Mouse (Mus musculus): ENCODE results near the gene Bbs12. TPM values are rescaled to one million over a fixed set of nuclear protein-coding genes. Genes with fewer than 3 reads are reported as not detected.

Gene Bbs12
- polyA plus RNA-seq, 1 experiment from 2014 or later, result 9.7 TPM

DNA sequence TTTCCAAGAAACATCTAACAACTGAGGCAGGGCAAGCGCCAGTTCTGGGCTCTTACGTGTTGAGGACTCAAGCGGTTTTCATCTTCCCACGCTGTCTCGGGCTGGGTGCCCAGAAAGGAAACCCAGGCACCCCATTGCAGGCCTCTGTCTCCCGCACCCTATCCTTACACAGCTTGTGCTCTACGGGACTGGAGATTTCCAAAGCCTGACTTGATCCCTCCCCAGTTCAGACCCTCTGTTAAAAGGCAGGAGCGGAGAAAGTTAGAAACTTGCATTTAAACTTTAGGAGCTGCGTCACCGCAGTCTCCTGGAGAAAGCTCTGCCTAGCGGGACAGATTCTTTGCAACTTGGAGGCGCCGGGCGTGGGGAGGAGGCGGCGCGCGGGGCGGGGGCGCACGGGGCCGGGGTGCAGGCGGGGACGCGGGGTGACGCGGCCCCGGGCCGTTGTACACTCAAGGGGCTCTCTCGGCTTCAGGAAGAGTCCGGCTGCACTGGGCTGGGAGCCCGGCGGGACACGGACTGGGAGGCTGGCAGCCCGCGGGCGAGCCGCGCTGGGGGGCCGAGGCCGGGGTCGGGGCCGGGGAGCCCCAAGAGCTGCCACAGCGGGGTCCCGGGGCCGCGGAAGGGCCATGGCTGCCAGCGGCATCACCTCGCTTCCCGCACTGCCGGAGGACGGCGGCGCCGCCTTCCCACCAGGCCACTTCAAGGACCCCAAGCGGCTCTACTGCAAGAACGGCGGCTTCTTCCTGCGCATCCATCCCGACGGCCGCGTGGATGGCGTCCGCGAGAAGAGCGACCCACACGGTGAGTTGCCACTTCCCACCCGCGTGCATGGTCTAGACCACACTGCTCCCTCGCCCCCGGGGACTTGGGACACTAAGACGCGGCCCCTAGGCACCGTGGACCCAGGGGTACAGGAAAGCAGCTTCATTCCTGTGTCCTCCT, 36.1 kb downstream of the Bbs12 start, which contains the start of gene Fgf2:
Gene Fgf2, plus strand, starts transcription at position 126 of the 945 bp plus-strand sequence.
- peak within 1 kb of the TSS; percentile 99 for H3K4me2 ChIP-seq (replicated peaks; ENCODE audit: low read depth, low read length)
- peaks cover 7% of the 10 kb centered on the region for H3K27me3 ChIP-seq (ENCODE audit: insufficient read depth, low read length)
- peak within 1 kb of the TSS; percentile 75 for H3K4me3 ChIP-seq (ENCODE audit: low read length)
- peak within 1 kb of the TSS; percentile 84 for H3K9ac ChIP-seq (replicated peaks; ENCODE audit: low read length)
- under 1% methylated on average over 49 of the region's 75 CpGs for WGBS
- no peaks in the 10 kb centered on the region for H3K36me3 ChIP-seq (ENCODE audit: insufficient read depth, low read length)
- peaks cover 12% of the 10 kb centered on the region for H3K4me1 ChIP-seq (ENCODE audit: insufficient read depth, low read length)
- peak within 1 kb of the TSS; percentile 14; the same call in 1 of the 2 replicates for H3K27ac ChIP-seq (ENCODE audit: low read length)
- peak; percentile 71 for ATAC-seq (ENCODE audit: low FRiP score, low TSS enrichment)
- no peaks in the 10 kb centered on the region for H3K9me3 ChIP-seq (ENCODE audit: low read length)

DNA sequence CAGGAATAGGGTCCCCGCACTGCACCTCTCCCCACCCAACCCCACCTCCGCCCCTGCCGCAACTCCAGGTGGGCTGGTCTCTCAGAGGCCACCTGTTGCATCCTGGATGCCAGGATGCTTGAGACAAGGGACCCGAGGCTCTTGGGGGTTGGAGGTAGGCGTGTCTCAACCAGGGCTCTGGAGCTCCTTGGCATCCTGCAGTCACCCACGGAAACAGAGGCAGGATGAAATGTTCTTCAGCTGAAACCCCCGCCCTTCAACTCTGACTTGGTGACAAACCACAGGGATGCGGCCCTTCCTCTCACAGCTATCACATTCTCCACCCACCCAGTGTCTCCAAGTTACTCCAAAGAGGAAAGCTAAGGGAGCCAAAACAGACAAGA, 36.8 kb downstream of the Bbs12 start:
- Histone ChIP-seq H3K4me3 (ENCODE audit: low read length) (peak overlapping the region; percentile 75), H3K9me3 (ENCODE audit: low read length) (no peaks in the 10 kb centered on the region), H3K4me1 (ENCODE audit: insufficient read depth, low read length) (peaks cover 12% of the 10 kb centered on the region), H3K27me3 (ENCODE audit: insufficient read depth, low read length) (peaks cover 7% of the 10 kb centered on the region), H3K36me3 (ENCODE audit: insufficient read depth, low read length) (no peaks in the 10 kb centered on the region), H3K9ac (replicated peaks; ENCODE audit: low read length) (peak overlapping the region; percentile 84), H3K4me2 (replicated peaks; ENCODE audit: low read depth, low read length) (peak overlapping the region; percentile 99), H3K27ac (ENCODE audit: low read length) (no peak overlapping the region; the same call in 1 of the 2 replicates)
- no peak for ATAC-seq (ENCODE audit: low FRiP score, low TSS enrichment)
- 8% methylated on average over 8 of the region's 8 CpGs for WGBS

DNA sequence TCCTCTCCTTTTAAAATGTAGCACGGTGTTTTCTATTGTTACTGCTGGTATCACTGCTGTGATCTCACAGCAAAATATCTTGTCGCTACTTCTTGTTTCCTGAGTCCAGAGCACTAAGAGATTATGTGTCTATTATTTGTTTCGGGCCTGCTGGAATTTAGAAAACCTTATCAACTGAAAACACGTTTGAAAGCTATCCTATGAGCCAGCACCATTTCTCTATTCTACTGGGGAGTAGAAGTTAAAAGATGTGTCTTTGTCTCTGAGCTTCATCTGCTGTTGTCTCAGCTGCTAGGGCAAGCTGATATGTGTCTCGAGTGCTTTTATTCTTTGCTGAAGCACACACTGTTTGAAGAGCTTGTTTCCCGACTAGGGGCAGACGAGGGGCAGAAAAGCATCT, 38.0 kb downstream of the Bbs12 start:
- no peaks in the 10 kb centered on the region for H3K9me3 ChIP-seq (ENCODE audit: low read length)
- ATAC-seq (ENCODE audit: low FRiP score, low TSS enrichment), result no peak
- peaks cover 12% of the 10 kb centered on the region for H3K4me1 ChIP-seq (ENCODE audit: insufficient read depth, low read length)
- H3K27ac ChIP-seq (ENCODE audit: low read length), result no peak overlapping the region
- no peak overlapping the region for H3K4me2 ChIP-seq (replicated peaks; ENCODE audit: low read depth, low read length)
- WGBS, result 56% methylated on average over 7 of the region's 7 CpGs
- H3K9ac ChIP-seq (replicated peaks; ENCODE audit: low read length), result no peak overlapping the region
- H3K36me3 ChIP-seq (ENCODE audit: insufficient read depth, low read length), result no peaks in the 10 kb centered on the region
- H3K27me3 ChIP-seq (ENCODE audit: insufficient read depth, low read length), result peaks cover 7% of the 10 kb centered on the region
- no peak overlapping the region for H3K4me3 ChIP-seq (ENCODE audit: low read length)

DNA sequence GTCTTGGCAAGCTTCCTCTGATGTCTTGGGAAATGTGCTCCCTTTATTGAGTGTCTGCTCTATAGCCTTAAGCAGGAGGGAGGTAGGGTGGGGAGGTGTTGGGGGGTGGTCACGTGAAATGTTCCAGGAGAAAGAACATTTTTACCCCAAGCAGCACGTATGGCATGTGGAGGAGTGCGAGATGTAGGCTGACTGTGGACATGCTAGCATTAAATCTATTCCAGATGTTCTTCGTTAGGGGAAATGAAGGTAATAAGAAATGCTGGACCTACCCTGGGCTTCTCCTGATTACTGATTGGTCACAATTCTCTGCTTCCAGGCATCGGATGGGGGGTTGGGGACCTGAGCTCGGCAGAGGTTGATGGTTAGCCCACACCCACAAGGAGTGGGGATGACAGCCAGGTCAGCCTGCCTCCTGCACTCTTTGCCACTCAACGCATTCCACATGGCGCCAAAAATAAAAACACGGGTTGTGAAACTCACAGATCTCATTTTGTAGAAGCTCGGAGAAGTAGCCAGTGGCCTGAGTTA, 41.7 kb downstream of the Bbs12 start:
- peaks cover 2% of the 10 kb centered on the region for H3K4me1 ChIP-seq (ENCODE audit: insufficient read depth, low read length)
- no peak overlapping the region for H3K27ac ChIP-seq (ENCODE audit: low read length)
- no peak overlapping the region for H3K9ac ChIP-seq (replicated peaks; ENCODE audit: low read length)
- H3K4me3 ChIP-seq (ENCODE audit: low read length), result no peak overlapping the region
- no peaks in the 10 kb centered on the region for H3K36me3 ChIP-seq (ENCODE audit: insufficient read depth, low read length)
- no peaks in the 10 kb centered on the region; the same call in 1 of the 2 replicates for H3K27me3 ChIP-seq (ENCODE audit: insufficient read depth, low read length)
- ATAC-seq (ENCODE audit: low FRiP score, low TSS enrichment), result peak; percentile 27; the same call in 1 of the 2 replicates
- no peak overlapping the region for H3K4me2 ChIP-seq (replicated peaks; ENCODE audit: low read depth, low read length)
- WGBS, result 57% methylated on average over 10 of the region's 10 CpGs
- no peaks in the 10 kb centered on the region for H3K9me3 ChIP-seq (ENCODE audit: low read length)

DNA sequence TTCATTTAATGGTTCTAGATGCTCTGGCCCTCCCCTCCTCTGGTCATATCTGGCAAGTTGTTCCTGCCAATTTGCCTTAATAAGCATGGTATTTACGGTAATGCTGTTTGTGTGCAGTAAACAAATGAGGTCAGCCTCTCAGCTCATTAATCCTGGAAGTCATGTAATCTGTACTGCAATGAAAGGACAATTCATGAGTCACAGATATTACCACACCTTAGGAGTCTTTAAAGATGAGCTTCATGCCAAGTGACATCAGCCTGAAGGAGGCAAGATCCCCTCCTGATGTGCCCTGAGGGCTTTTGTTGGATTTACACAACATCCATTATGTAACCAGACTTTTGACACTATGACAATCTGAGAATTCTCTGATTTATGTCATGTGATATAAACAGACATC, 42.4 kb downstream of the Bbs12 start:
- ATAC-seq (ENCODE audit: low FRiP score, low TSS enrichment), result no peak
- Histone ChIP-seq H3K4me3 (ENCODE audit: low read length) (no peak overlapping the region), H3K4me1 (ENCODE audit: insufficient read depth, low read length) (no peaks in the 10 kb centered on the region), H3K27me3 (ENCODE audit: insufficient read depth, low read length) (no peaks in the 10 kb centered on the region), H3K4me2 (replicated peaks; ENCODE audit: low read depth, low read length) (no peak overlapping the region), H3K36me3 (ENCODE audit: insufficient read depth, low read length) (no peaks in the 10 kb centered on the region), H3K9me3 (ENCODE audit: low read length) (no peaks in the 10 kb centered on the region), H3K9ac (replicated peaks; ENCODE audit: low read length) (no peak overlapping the region), H3K27ac (ENCODE audit: low read length) (no peak overlapping the region)
- 89% methylated on average over 1 of the region's 1 CpGs for WGBS

DNA sequence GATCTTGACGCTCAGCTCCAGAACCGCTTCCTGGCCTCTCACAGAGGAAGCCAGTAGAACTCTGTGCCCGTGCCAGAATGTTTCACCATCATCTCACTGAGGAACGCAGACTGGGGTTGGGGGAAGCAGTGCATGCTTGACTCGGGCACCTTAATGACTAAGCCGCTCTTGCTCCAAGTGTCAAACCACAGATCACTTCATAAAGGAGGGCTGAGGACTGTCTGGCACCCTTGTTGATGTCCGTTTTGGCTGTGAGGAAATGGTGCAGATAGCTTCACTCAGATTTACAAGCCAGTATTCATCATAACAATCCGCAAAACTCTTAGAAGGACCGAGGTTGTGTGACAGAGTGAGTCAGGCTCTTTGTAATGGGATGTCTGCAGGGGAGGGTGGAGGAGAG, 48.4 kb downstream of the Bbs12 start:
- WGBS, result 70% methylated on average over 9 of the region's 9 CpGs
- no peaks in the 10 kb centered on the region for H3K36me3 ChIP-seq (ENCODE audit: insufficient read depth, low read length)
- H3K9ac ChIP-seq (replicated peaks; ENCODE audit: low read length), result no peak overlapping the region
- no peaks in the 10 kb centered on the region for H3K27me3 ChIP-seq (ENCODE audit: insufficient read depth, low read length)
- H3K4me3 ChIP-seq (ENCODE audit: low read length), result no peak overlapping the region
- H3K27ac ChIP-seq (ENCODE audit: low read length), result no peak overlapping the region
- no peak for ATAC-seq (ENCODE audit: low FRiP score, low TSS enrichment)
- H3K4me2 ChIP-seq (replicated peaks; ENCODE audit: low read depth, low read length), result no peak overlapping the region
- no peaks in the 10 kb centered on the region for H3K9me3 ChIP-seq (ENCODE audit: low read length)
- H3K4me1 ChIP-seq (ENCODE audit: insufficient read depth, low read length), result no peaks in the 10 kb centered on the region

DNA sequence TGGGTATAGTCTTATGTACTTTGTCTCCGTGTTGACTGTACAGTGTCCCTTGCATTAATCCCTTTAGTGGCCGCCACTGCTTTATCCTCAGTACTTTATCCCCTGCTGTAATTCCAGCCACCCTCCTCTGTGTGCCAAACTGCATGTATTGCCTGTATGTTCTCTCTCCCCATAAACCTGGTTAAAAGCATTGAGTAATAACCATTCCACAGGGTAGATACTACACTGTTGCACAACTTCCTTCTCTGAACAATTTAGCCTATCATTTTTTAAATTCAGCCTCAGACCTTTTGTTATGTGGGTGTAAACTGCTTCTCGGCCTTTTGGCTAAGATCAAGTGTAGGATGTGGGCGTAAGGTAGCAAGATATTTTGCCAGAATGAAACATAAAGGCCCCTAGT, 52.8 kb downstream of the Bbs12 start:
- ATAC-seq (ENCODE audit: low FRiP score, low TSS enrichment), result no peak
- Histone ChIP-seq H3K27ac (ENCODE audit: low read length) (no peak overlapping the region), H3K4me2 (replicated peaks; ENCODE audit: low read depth, low read length) (no peak overlapping the region), H3K27me3 (ENCODE audit: insufficient read depth, low read length) (no peaks in the 10 kb centered on the region), H3K4me1 (ENCODE audit: insufficient read depth, low read length) (0 out of 2 replicates have a peak, but pooled peaks cover 3% of the 10 kb centered on the region), H3K9ac (replicated peaks; ENCODE audit: low read length) (no peak overlapping the region), H3K36me3 (ENCODE audit: insufficient read depth, low read length) (no peaks in the 10 kb centered on the region), H3K4me3 (ENCODE audit: low read length) (no peak overlapping the region), H3K9me3 (ENCODE audit: low read length) (no peaks in the 10 kb centered on the region)
- WGBS, result 83% methylated on average over 4 of the region's 4 CpGs

DNA sequence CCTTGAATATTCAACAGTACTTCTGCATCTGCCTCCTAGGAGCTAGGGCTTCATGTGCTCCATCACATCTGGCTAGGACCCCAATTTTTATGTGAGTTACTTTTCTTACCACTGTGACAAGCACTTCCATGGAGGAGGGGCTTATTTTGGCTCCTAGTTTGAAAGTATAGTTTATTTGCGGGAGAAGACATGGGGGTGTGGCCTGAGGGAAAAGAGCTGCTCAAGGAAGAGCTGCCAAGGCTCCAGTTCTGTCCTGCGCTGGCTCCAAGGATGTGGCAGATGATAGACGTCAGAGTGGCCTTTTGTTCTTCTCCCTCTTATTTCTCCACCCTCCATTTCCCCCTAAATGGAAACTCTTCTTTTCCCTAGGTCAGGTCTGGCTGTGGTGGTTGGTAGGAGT, 53.6 kb downstream of the Bbs12 start:
- peak overlapping the region; percentile 32; the same call in 1 of the 2 replicates for H3K27ac ChIP-seq (ENCODE audit: low read length)

DNA sequence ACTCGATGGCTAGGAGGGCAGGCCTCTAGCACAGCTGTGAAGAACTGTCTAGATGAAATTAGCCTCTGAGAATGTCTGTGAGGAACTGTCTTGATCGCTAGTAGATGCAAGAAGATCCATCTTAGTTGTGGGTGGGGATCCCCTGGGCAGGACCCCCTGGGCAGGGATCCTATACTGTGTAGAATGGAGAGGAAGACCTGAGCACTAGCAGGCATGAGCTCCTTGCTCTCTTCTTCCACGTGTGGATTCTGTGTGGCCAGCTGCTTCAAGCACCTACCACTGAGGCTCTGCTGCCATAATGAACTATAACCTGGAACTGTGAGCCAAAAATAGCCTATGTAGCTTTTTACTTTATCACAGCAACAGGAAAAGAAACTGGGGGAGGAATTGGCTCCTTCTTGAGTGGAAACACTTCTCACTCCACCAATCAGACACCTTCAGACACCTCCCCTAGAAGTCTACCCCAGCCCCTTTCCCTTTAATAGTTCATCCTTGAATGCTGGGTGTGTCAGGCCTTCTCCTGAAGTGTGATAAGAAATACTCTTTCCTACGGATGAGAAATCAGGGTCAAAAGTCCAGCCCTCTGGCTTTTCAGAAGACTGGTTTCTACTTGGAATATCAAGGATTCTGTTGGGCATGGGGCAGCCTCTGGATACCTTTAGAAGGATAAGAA, 54.2 kb downstream of the Bbs12 start:
- peak overlapping the region; percentile 32; the same call in 1 of the 2 replicates for H3K27ac ChIP-seq (ENCODE audit: low read length)
- no peak overlapping the region for H3K4me3 ChIP-seq (ENCODE audit: low read length)
- no peaks in the 10 kb centered on the region for H3K27me3 ChIP-seq (ENCODE audit: insufficient read depth, low read length)
- H3K9me3 ChIP-seq (ENCODE audit: low read length), result no peaks in the 10 kb centered on the region
- 0 out of 2 replicates have a peak, but pooled peaks cover 8% of the 10 kb centered on the region for H3K4me1 ChIP-seq (ENCODE audit: insufficient read depth, low read length)
- H3K4me2 ChIP-seq (replicated peaks; ENCODE audit: low read depth, low read length), result no peak overlapping the region
- no peak overlapping the region for H3K9ac ChIP-seq (replicated peaks; ENCODE audit: low read length)
- no peaks in the 10 kb centered on the region for H3K36me3 ChIP-seq (ENCODE audit: insufficient read depth, low read length)
- WGBS, result 50% methylated on average over 4 of the region's 4 CpGs
- no peak for ATAC-seq (ENCODE audit: low FRiP score, low TSS enrichment)

More for the DNA sequence above, 53.6 kb downstream of the Bbs12 start:
- no peaks in the 10 kb centered on the region for H3K27me3 ChIP-seq (ENCODE audit: insufficient read depth, low read length)
- no peak overlapping the region for H3K4me3 ChIP-seq (ENCODE audit: low read length)
- WGBS, result 40% methylated on average over 3 of the region's 3 CpGs
- H3K9me3 ChIP-seq (ENCODE audit: low read length), result no peaks in the 10 kb centered on the region
- 0 out of 2 replicates have a peak, but pooled peaks cover 8% of the 10 kb centered on the region for H3K4me1 ChIP-seq (ENCODE audit: insufficient read depth, low read length)
- H3K9ac ChIP-seq (replicated peaks; ENCODE audit: low read length), result no peak overlapping the region
- ATAC-seq (ENCODE audit: low FRiP score, low TSS enrichment), result peak; percentile 51; the same call in 1 of the 2 replicates
- H3K4me2 ChIP-seq (replicated peaks; ENCODE audit: low read depth, low read length), result no peak overlapping the region
- H3K36me3 ChIP-seq (ENCODE audit: insufficient read depth, low read length), result no peaks in the 10 kb centered on the region
